11 mouse cellular contexts compared by ENCODE assay signal in the genomic region with DNA sequence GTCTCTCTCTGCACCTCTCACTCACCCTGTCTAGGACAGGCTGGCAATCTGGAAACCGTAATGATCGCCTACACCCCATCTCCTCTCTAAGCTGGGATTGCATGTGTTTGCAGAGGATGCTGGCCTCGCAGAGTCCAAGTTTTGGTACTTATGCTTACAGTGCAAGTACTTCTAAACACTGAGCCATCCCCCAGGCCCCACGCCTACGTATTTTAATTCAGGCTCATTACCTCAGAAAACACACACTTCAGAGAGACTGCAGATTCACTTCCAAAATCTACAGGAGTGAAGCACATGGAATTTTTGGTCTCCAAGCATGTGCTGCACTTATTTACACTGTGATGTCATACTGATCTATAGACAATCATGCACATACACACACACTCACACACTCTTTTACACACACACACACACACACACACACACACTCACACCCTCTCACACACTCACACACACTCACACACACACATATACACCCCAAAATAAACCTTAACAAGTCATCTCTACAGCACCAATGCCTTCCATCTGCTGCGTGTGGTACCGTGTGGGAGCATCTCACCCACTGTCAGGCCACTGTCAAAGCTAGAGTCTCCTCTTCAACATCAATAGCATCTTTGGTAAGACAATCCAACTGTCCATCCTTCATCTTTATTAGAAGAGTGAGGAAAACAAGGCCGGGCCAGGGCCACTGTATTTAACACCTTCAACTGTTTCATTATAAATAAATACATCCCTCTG.
"Had no signal": no experiment of that assay in that cellular context is flagged by ENCODE, and none has a peak within 500 bp of the region (broad histone marks: within the 10 kb centered on the region; RNA-seq: fewer than 3 reads in every experiment).

No protein-coding gene starts in this region.

- ATAC-seq: liver, postnatal 0 days; lung, postnatal 0 days; midbrain, embryonic 15.5 days had no signal

- DNase-seq: kidney, adult 18-20 months; kidney, adult 9 months; kidney, postnatal 14 days; kidney, postnatal 4 days; liver, postnatal 0 days; lung, embryonic 14.5 days; spleen, adult 18-20 months; thymus, adult 18-20 months; thymus, postnatal 36 days had no signal
